Mouse (Mus musculus) liver, adult 10 weeks (tissue): Measurements from ENCODE around the gene Fndc3a. TPM values are rescaled to one million over a fixed set of nuclear protein-coding genes. Genes with fewer than 3 reads are reported as not detected.

ENCODE experiments used
- polyA plus RNA-seq: library from polyadenylated mRNA; stranded (reverse); fragments of 350-450 nt; fragmentation: Illumina TruSeq; extraction: RNeasy Lipid Tissue Mini Kit (QIAGEN cat#74804); gene quantifications from one replicate; pipeline ENCODE4 v1.2.3, GENCODE M21; 2014; ENCODE audit warnings: low read depth, low replicate concordance

The Fndc3a gene
- 64.2 TPM for polyA plus RNA-seq

DNA sequence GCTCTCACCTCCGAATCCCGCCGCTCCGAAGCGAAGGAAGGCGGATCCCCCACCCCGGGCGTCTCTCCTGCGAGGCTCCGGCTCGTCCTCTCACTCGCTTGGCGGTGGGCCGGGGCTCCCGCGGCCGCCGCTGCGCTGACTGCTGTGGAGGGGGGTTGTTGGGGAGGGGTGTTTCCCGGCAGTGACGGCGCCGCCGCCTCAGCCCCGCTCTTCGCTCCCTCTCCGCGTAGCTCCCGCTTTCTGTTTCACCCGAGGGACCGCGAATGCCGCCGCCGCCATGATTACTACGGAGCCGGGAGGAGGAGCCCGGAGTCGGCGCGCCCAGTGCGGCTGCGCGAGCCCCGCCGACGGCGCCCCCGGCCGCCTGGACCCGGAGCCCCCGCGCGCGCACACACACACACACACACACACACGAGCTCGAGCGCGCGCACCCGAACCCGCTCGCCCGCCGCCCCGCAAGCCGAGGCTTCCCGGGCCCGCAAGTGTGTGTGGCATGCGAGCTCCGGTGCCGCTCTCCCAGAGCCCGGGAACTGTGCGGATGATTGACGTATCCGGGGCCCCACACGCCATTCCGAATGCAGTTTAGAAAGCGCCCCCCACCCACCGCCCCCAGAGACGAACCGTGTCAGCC lies at the start of gene Fndc3a:
Gene Fndc3a (minus strand): TSS at position 294 of the 631 bp plus-strand sequence.

DNA sequence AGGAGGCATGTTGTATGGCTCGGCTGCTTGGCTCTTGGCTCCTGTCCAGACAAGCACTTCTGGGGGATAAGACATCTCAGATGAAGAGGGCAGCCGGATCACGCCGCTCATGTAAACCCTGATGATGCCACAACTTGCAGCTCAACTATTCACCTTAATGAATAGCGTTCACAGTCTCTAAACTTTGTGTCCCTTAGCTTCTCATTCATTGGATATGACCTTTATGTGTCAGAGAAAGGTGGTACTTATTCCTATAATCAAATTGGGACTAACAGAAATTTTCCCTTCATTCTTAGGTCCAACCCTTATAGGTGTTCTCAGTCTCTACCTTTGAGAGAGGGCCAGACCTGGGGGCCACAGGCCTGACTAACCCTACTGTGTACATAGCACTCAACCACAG lies 218.1 kb downstream of the Fndc3a start, which contains the start of gene Gm9195:
Gene Gm9195 (minus strand): TSS at position 101 of the 400 bp plus-strand sequence.

Other genes with a start within 250 kb of the Fndc3a start
- gene Gm9195, start 218.2 kb downstream of the Fndc3a start, polyA plus RNA-seq, result not detected